Mouse (Mus musculus): ENCODE data around the gene Vmn2r84. TPM values are rescaled to one million over a fixed set of nuclear protein-coding genes. Genes with fewer than 3 reads are reported as not detected.
"Not testable (repeated sequence)": the region's sequence is repeated elsewhere in the genome, so short reads cannot be mapped to it uniquely, and the experiment has no call there.

The Vmn2r84 gene
- polyA plus RNA-seq, 1 experiment from 2014 or later, result not detected

DNA sequence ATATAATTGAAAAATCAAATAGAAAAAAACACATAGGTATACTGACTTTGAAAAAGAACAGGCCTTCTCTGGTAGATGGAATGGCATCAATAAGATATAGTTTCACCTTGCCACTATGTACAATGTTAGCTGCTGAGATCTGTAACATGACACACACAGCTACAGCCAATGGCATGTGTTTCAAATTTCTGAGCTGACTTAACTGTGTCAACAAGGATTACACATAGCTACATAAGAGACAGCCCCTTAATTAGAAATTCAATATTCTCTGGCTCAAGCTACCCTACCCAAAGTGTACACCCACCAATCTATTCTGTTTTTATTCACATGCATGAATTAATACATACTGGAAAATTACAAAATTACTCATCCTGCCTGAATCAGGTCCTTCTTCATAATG, 25.7 kb downstream of the Vmn2r84 start:
- ATAC-seq (ENCODE audit: low FRiP score, low read depth), result no peak
- no peak overlapping the region for H3K4me3 ChIP-seq

DNA sequence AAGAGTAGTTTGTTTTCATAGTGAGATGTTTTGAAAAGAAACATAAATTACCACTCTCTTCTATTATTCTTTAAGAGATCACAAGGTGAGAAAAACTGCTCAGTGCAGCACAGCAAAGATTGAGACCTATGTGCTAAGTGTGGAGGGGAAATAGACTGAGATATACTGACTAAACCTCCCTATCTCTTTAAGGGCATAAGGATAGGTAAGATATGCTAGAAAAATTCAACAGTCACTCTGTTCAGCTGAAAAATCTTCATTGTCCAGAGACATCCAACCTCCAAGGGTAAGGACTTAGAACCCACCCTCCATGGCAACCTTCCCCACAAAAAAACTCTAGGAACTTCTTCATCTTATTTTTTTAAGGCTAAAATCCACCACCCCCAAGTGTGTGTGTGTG, 29.4 kb downstream of the Vmn2r84 start:
- Histone ChIP-seq H3K36me3 (no peaks in the 10 kb centered on the region), H3K4me1 (no peaks in the 10 kb centered on the region), H3K27me3 (no peaks in the 10 kb centered on the region), H3K27ac (replicated peaks) (no peak overlapping the region), H3K9me3 (no peaks in the 10 kb centered on the region), H3K4me3 (no peak overlapping the region), H3K9ac (replicated peaks) (no peak overlapping the region), H3K4me2 (replicated peaks) (no peak overlapping the region)
- ATAC-seq (ENCODE audit: low FRiP score, low read depth), result no peak

More for the DNA sequence above, 25.7 kb downstream of the Vmn2r84 start:
- Histone ChIP-seq H3K4me1 (no peaks in the 10 kb centered on the region), H3K4me2 (replicated peaks) (no peak overlapping the region), H3K27me3 (no peaks in the 10 kb centered on the region), H3K9ac (replicated peaks) (no peak overlapping the region), H3K27ac (replicated peaks) (no peak overlapping the region), H3K9me3 (no peaks in the 10 kb centered on the region), H3K36me3 (no peaks in the 10 kb centered on the region)

DNA sequence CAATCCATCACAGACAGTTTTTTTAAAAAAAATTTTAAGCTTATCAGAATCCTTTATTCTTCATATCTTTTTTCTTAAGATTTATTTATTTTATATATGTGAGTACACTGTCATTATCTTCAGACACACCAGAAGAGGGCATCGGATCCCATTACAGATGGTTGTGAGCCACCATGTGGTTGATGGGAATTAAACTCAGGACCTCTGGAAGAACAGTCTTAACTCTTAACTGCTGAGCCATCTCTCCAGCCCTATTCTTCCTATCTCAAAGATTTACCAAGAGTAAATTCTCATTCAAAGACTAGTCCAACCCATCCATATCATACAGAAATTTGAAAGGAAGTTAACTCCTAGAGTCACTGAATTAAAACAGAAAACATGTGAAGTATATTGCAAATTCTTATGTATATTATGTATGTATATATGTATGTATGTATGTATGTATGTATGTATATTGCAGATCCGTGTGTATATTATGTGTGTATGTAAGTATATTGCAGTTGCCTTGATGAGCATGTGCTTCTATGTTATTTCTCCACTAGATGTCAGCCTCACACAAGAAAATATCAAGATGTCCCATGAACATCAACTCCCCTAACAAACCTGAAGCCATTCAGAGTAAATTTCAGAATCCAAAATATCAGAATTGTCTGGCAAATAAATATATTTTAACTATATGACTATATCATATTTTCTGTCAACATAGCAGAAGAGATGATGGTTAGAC, 30.5 kb downstream of the Vmn2r84 start:
- H3K36me3 ChIP-seq, result no peaks in the 10 kb centered on the region
- H3K27me3 ChIP-seq, result no peaks in the 10 kb centered on the region
- no peak overlapping the region for H3K27ac ChIP-seq (replicated peaks)
- 62% methylated on average over 2 of the region's 2 CpGs for WGBS
- no peaks in the 10 kb centered on the region for H3K9me3 ChIP-seq
- no peak overlapping the region for H3K4me3 ChIP-seq
- H3K4me1 ChIP-seq, result no peaks in the 10 kb centered on the region
- no peak overlapping the region for H3K9ac ChIP-seq (replicated peaks)
- no peak overlapping the region for H3K4me2 ChIP-seq (replicated peaks)
- peak; percentile 85 for ATAC-seq (ENCODE audit: low FRiP score, low read depth)

DNA sequence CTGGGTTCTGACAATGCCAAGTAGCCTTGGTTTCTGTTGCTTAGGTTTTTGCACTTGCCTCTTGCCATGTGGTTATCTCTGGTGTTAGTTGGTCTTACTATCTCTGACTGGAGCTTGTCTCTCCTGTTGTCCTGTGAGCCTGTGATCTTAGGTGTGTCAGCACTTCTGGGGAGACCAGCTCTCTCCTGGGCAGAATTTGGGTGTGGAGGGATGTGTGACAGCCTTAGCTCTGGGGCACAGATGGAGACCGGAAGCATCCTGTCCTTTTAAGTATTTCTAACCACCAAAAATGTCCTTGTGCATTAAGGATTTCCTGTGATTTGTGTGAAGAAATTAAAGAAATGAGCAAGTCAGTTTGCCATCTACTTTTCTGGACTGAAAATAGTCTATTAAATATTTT, 50.1 kb downstream of the Vmn2r84 start:
- Histone ChIP-seq H3K9ac (replicated peaks) (no peak overlapping the region), H3K36me3 (no peaks in the 10 kb centered on the region), H3K4me3 (no peak overlapping the region), H3K27me3 (no peaks in the 10 kb centered on the region), H3K9me3 (no peaks in the 10 kb centered on the region), H3K4me1 (no peaks in the 10 kb centered on the region), H3K27ac (replicated peaks) (no peak overlapping the region), H3K4me2 (replicated peaks) (no peak overlapping the region)
- 93% methylated on average over 1 of the region's 1 CpGs for WGBS
- no peak for ATAC-seq (ENCODE audit: low FRiP score, low read depth)

DNA sequence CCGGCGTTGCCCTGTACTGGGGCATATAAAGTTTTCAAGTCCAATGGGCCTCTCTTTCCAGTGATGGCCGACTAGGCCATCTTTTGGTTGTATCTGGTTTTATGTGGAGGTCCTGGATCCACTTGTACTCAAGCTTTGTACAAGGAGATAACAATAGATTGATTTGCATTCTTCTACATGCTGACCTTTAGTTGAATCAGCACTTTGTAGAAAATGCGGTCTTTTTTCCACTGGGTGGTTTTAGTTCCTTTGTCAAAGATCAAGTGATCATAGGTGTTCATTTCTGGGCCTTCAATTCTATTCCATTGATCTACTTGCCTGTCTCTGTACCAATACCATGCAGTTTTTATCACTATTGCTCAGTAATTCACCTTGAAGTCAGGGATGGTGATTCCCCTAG, 54.1 kb downstream of the Vmn2r84 start:
- not testable (repeated sequence) for H3K36me3 ChIP-seq; H3K4me3 ChIP-seq; H3K27me3 ChIP-seq; H3K4me2 ChIP-seq (replicated peaks); H3K9me3 ChIP-seq; H3K27ac ChIP-seq (replicated peaks); H3K9ac ChIP-seq (replicated peaks); ATAC-seq (ENCODE audit: low FRiP score, low read depth); H3K4me1 ChIP-seq
- WGBS, result 90% methylated on average over 4 of the region's 4 CpGs

DNA sequence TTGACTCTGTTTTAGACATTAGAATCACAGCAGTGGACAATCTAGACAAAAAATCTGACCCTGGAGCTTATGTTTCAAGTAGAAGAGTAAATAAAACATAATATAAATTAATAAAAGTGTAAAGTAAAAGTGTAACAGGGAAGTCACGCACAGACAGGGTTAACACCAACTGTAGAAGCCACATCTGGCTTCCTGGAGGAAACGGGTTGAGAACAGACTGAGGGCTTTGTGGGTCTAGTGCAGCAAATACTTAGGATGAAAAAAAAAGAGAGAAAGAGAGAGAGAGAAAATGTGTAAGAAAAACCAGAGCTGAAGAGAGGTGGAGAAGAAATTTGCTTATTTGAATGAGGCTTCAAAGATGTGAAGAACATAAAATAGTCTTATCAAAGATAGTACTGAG, 56.6 kb downstream of the Vmn2r84 start:
- H3K4me3 ChIP-seq, result no peak overlapping the region
- H3K4me2 ChIP-seq (replicated peaks), result no peak overlapping the region
- no peaks in the 10 kb centered on the region for H3K4me1 ChIP-seq
- ATAC-seq (ENCODE audit: low FRiP score, low read depth), result no peak
- 82% methylated on average over 2 of the region's 2 CpGs for WGBS
- no peak overlapping the region for H3K9ac ChIP-seq (replicated peaks)
- no peaks in the 10 kb centered on the region for H3K36me3 ChIP-seq
- no peaks in the 10 kb centered on the region for H3K9me3 ChIP-seq
- no peak overlapping the region for H3K27ac ChIP-seq (replicated peaks)
- H3K27me3 ChIP-seq, result no peaks in the 10 kb centered on the region

DNA sequence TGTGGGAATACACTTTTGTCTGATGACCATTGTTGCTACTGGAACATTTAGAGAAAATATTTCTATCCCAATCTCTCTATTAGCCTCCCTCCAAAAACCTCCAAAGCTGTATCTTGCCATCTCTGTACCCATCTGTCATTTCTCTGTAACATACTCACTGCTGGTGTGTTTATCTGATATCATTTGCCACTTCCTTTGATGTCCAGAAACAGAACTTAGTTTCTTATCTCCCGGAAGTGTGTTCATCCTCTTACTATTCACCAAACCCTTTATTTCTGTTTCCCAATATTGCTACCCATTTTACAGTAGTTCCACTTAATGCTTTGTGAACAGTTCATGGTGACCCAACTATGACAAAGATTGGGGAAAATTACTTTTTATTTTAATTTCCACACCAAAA, 57.7 kb downstream of the Vmn2r84 start:
- no peak overlapping the region for H3K4me2 ChIP-seq (replicated peaks)

DNA sequence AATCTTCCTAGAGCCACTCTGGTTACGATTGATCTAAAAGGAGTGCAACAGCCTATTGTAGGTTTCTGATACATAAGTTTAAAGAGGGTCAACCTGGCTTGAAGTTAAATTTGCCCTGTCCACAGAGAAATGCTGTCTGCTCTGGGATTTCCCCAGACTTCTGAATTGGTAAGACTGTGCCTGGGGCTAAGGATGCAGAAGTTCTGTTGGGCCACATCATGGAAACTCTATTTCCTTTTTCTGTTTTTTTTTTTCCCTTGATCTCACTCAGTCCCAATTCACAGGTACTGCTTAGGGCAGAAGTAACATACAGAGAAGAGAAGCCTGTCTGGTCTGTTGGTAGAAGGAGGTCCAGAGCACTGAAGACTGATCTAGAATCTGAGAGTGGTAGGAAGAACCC, 63.4 kb downstream of the Vmn2r84 start:
- H3K36me3 ChIP-seq, result no peaks in the 10 kb centered on the region
- no peaks in the 10 kb centered on the region for H3K27me3 ChIP-seq
- H3K27ac ChIP-seq (replicated peaks), result no peak overlapping the region
- ATAC-seq (ENCODE audit: low FRiP score, low read depth), result no peak
- no peak overlapping the region for H3K4me2 ChIP-seq (replicated peaks)
- H3K4me3 ChIP-seq, result no peak overlapping the region
- H3K9me3 ChIP-seq, result no peaks in the 10 kb centered on the region
- no peak overlapping the region for H3K9ac ChIP-seq (replicated peaks)
- H3K4me1 ChIP-seq, result no peaks in the 10 kb centered on the region
- WGBS, result 91% methylated on average over 1 of the region's 1 CpGs

More for the DNA sequence above, 57.7 kb downstream of the Vmn2r84 start:
- Histone ChIP-seq H3K4me3 (no peak overlapping the region), H3K9ac (replicated peaks) (no peak overlapping the region), H3K27me3 (no peaks in the 10 kb centered on the region), H3K9me3 (no peaks in the 10 kb centered on the region), H3K27ac (replicated peaks) (no peak overlapping the region), H3K4me1 (no peaks in the 10 kb centered on the region), H3K36me3 (no peaks in the 10 kb centered on the region)
- 88% methylated on average over 1 of the region's 1 CpGs for WGBS
- ATAC-seq (ENCODE audit: low FRiP score, low read depth), result no peak

Other genes with a start within 250 kb of the Vmn2r84 start
- gene Olfr825, start 227.6 kb downstream of the Vmn2r84 start, polyA plus RNA-seq (2016; fragmentation: Nextera tagmentation; extraction: Ambion mirVana), result not detected in 2 replicates
- not detected in 2 replicates for gene Olfr826, start 210.1 kb downstream of the Vmn2r84 start, polyA plus RNA-seq (2016; fragmentation: Nextera tagmentation; extraction: Ambion mirVana)
- gene Olfr827, start 179.9 kb downstream of the Vmn2r84 start, polyA plus RNA-seq (2016; fragmentation: Nextera tagmentation; extraction: Ambion mirVana), result not detected in 2 replicates
- gene Neurod4, start 114.1 kb downstream of the Vmn2r84 start, polyA plus RNA-seq (2016; fragmentation: Nextera tagmentation; extraction: Ambion mirVana), result 11.6 and 14.8 TPM in 2 replicates
- not detected in 2 replicates for gene Tespa1, start 71.5 kb downstream of the Vmn2r84 start, polyA plus RNA-seq (2016; fragmentation: Nextera tagmentation; extraction: Ambion mirVana)
- gene Vmn2r85, start 35.4 kb upstream of the Vmn2r84 start, polyA plus RNA-seq (2016; fragmentation: Nextera tagmentation; extraction: Ambion mirVana), result not detected in 2 replicates
- gene Vmn2r86, start 61.7 kb upstream of the Vmn2r84 start, polyA plus RNA-seq (2016; fragmentation: Nextera tagmentation; extraction: Ambion mirVana), result not detected in 2 replicates
- 0.10 TPM in 1 of 2 replicates, not detected in the other for gene Vmn2r87, start 103.1 kb upstream of the Vmn2r84 start, polyA plus RNA-seq (2016; fragmentation: Nextera tagmentation; extraction: Ambion mirVana)